Mouse (Mus musculus): ENCODE results near the gene Zfp688.

DNA sequence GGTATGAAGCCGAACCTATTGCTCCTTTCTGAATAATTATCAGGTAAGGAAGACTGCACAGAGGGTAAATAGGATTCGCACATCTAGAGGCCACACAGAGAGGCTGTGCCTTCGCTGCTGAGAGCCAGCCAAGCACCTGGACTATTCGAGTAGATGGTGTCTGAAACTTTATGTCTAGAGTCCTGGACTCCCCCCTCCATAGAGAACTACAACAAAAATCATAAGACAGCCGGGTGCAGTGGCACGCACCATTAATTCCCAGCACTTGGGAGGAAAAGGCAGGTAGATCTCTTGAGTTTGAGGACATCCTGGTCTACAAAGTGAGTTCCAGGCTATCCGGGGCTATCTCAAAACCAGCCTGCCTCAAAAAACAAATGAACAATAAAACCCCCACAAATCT lies 28.1 kb upstream of the Zfp688 start:
- TF ChIP-seq GATA1 (IDR thresholded peaks at IDR 0.05; ENCODE audit: low read length): no peak
- TF ChIP-seq TAL1 (IDR thresholded peaks at IDR 0.05; ENCODE audit: low read length): no peak

Measured in erythroblast, embryonic 14.5 days (primary cell).